Mouse (Mus musculus) frontal cortex, postnatal 25 days (tissue): ENCODE data around the gene Ncaph2.

Experiments used
- DNase-seq, 2 experiments: peaks; one replicate each; pipeline ENCODE4 v3.0.0; 2022; ENCODE audit warnings: low spot score in 2 of 2

Gene Ncaph2

GRCm38 (mm10) chr15:89343325-89343724 lies 12.2 kb upstream of the Ncaph2 start:
- no peak for DNase-seq

- DNase-seq, result no peak
Observed at GRCm38 (mm10) chr15:89350447-89350846, 5.1 kb upstream of the Ncaph2 start.

GRCm38 (mm10) chr15:89351302-89351701 lies 4.2 kb upstream of the Ncaph2 start:
- DNase-seq, result no peak

- no peak for DNase-seq
Observed at GRCm38 (mm10) chr15:89352054-89352453, 3.5 kb upstream of the Ncaph2 start.

- DNase-seq, result no peak
Observed at GRCm38 (mm10) chr15:89352795-89353194, 2.7 kb upstream of the Ncaph2 start.

DNA sequence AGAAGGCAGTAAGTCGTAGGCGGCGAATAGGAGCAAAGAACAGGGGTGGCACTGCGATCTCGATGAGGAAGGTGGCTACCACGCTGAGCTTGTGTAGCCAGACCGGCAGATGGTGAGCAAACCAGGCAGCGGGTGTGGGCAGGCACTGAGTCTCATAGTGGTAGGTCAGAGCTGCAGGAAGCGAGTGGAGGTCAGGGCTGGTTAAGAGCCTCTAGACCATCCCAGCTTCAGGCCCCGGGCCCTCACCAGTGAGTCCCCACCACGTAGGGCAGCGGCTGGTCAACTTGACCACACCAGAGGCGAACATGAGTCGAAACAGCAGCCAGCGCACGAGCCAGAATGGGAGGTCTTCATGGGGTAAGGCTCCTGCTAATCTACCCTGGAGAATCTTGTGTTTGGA lies 1.7 kb upstream of the Ncaph2 start:
- no peak for DNase-seq

DNA sequence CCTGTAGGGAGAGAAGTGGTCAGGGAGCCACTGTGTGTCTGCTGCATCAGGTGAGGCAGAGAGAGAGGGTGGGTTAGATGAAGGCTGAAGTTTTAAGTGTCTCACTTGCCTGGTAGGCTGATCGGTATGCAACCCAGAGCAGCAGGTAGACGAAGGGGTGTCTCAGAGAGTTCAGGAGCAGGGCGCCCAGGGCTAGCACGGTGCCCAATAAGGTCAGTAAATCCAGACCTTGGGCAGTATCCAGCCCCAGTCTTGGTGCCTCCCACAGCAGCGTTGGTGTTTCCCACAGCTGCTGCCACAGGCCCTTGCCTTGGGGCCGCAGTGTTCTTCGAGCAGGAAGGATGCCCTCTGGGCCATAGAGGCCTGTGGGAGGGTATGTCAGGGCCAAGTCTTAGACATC lies 1.1 kb upstream of the Ncaph2 start:
- DNase-seq, result no peak

DNA sequence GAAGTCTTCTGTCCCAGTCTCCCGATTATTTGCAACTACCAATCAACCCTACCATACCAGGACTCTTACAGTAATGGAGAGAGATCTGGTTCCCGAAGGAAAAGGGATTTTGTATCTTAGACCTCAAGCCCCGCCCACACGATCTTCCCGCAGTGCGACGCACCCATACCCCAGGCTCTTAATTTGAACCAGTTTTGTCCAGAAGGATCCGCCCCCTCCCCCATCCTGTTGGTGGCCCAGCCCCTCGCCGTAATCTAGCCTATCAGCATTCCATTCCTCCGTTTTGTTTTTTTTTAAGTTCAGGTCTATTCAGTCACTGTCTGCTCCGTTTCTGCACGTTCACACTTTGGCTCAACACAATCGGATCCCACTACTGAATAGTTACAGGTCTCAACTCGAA lies 853 bp downstream of the Ncaph2 start:
- no peak for DNase-seq

- DNase-seq, result no peak
Observed at GRCm38 (mm10) chr15:89358784-89359183, 3.3 kb downstream of the Ncaph2 start.

DNA sequence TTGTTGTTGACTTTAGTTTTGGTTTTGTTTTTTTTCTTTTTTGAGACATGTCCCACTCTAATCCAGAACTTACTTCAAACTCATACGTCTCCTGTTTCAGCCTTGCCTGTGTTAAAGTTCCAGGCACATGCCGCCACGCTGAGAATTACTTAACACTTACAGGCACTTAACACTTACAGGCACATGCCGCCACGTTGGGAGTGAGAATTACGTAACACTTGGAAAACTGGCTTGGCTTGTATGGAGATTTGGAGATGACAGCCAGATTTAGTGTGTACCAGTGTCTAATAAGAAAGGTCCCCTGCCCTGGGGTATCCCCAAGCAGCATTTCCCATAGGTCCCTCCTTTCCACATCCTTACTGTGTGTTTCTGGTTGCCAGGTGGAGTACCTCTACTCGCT lies 7.5 kb downstream of the Ncaph2 start:
- no peak for DNase-seq

GRCm38 (mm10) chr15:89365141-89365551 lies 9.6 kb downstream of the Ncaph2 start:
- no peak for DNase-seq

GRCm38 (mm10) chr15:89372068-89372467 lies 16.5 kb downstream of the Ncaph2 start:
- no peak for DNase-seq

GRCm38 (mm10) chr15:89372536-89372935 lies 17.0 kb downstream of the Ncaph2 start:
- DNase-seq, result no peak

DNA sequence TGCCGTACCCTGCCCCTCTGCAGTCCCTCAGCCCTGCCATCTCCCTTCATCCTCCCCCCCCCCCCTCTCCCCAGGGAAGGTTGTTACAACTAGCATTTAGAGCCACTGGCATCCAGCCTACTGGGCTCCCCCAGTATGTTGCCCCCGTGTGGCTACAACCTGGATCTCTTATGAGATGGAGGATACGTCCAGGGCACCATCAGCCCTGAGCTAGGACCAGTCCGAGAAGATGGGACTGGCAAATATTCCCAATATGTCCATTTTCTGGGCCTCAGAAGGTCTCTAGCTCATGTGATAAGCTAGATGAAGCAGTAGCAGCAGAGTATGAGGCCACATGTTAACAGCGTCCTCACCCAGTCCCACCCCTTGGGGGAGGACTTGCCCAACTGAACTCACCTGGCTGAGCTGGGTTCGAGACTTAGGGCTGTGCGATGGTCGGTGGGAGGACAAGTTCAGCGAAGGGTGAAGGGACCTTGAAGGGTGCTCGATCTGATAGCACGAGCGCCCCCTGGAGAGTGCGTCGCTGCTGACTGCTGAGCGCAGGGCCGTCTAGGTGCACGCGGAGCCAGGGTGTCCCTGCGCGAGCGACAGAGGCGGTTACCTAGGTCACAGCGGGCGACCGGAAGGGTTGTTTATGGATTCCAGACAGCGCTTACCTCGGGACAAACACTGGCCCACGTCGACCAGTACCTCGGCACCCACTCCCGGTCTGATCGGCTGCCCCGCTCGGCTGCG lies 17.7 kb downstream of the Ncaph2 start:
- DNase-seq, result peak; percentile 78 to 81

DNA sequence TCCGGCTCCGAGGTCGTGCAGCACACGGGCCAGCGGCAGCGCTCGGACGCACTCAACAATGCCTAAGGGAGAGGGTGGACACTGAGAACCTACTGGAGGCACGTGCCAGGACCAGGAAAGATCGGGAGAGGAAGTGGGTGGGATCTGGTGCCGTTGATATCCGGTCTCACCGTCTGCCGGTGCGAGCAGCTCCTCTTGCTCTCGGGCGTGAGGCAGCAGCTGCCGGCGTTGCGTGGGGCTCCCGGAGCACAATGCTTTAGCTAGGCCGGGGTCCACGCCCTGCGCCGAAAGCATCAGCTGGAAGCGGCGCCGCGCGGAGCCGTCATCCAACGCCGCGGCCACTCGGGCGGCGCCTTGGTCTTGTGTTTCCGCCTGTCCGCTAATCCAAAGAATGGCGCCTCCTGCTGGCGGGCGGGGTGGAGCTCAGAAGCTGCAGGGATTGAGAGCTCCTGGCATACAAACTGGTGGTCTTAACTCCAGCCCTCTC lies 18.3 kb downstream of the Ncaph2 start, which contains the start of gene Sco2:
TSS of gene Sco2 (minus strand) at position 85 of the 487 bp plus-strand sequence.
- peak; percentile 95 to 97 for DNase-seq

DNA sequence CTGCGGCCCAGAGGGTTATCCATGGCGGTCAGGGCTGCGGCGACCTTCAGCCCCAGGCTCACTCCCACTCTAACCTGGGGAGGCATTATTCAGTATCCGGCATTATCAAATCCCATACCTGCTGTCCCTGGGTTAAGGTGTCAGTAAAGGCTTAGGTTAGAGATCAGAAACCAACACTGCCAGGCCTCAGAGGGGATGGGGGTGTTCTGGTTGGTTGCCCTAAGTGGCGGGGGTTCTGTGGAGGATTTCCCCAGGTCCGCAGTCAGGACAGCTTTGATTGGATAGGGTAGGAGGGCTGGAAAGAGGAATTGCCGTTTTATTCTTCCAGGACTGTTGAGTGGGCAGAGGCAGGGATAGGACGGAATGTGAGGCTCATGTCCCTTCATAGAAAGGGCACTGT lies 18.8 kb downstream of the Ncaph2 start:
- DNase-seq, result no peak

DNA sequence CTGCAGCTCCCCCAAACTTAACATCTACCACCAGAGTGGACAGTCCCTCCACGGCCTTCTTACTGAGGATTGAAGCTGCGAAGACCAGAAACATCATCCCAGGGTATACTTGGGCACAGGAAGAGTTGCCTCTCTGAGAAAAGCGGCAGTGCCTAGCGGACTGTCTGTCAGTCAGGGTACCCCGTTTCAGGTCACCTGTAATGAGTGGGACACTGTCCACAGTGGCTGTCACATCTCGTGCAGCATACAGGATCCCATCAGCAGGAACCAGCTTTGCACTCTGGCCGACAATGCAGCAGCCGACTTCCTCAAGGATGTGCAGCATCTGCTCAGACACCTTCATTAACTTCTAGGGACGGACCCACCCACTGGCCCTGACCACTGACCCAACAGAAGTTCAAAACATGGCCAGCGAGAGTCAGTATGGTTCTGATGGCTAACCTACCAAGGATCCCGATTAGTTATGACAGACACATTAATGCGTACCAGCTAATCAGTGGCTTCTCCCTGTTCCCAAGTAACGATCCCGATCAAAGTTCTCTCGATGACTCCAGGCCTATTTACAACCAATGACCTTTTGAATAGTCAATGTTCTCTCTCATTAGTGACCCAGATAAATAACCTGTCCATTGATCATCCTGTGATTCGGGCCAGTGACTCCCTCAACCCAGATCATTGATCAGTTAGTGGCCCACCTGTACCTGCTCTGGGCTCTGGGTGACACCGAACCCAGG lies 19.4 kb downstream of the Ncaph2 start:
- no peak for DNase-seq

DNA sequence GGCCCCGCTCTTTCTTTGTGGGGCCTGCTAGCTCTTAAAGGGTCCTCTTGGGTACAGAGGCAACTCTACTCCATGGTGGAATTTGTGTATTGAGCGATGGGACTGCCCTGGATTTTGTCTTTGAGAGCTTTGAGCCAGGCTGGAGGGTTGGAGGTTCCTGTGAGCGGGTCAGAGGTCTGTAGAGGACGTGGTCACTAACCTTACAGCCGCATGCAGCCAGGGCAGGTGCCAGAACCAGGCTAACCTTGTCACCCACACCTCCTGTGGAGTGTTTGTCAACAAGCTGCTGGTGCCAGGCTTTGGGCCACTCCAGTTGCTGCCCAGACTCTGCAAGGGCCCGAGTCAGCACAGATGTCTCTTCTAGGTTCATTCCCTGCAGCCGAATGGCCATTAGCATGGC lies 20.5 kb downstream of the Ncaph2 start:
- no peak for DNase-seq

- no peak for DNase-seq
Observed at GRCm38 (mm10) chr15:89376957-89377356, 21.4 kb downstream of the Ncaph2 start, which contains the start of gene Tymp. Gene Tymp (minus strand): TSS chr15:89377039.

- DNase-seq, result no peak
Observed at GRCm38 (mm10) chr15:89377362-89377761, 21.8 kb downstream of the Ncaph2 start.

DNA sequence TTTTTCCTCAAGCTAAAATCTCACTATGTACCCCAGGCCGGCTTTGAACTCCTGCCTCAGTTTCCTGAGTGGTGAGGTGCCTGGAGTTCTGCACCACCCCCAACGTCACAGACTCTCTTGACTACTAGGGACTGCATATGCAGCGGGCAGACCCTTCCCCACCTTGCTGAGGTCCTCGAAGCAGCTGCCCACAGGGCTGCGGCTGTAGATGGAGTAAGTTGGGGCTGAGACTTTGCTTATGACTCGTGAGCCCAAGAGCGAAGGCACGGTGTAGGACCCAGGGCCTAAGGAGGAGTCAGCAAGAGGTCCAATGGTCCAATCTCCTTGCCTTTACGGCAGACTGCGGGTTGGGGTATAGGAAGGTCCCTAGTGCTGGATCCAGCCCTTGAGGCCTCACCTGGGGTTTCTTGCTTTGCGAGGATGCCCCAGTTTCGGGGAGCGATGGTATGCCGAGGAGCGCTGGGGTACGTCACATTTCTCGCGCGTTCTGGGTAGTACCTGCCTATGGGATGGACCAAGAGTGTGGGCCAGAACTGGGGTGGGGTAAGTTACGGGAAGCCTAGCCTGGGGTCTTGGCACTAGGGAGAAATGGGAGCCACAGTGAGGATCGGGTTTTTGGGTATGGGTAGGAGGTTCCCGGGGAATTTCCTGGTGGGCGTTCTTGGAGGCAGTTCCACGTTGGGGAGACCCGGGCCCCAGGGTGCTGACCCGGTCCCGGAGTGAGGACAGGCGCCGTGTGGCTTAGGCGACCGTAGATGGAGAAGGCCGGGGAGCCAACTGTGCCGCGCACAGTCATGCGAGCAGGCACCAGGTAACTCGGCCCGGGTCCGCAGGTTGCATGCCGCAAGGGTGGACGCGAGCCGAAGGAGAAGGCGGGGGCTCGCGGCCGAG lies 22.7 kb downstream of the Ncaph2 start:
- DNase-seq, result no peak

DNA sequence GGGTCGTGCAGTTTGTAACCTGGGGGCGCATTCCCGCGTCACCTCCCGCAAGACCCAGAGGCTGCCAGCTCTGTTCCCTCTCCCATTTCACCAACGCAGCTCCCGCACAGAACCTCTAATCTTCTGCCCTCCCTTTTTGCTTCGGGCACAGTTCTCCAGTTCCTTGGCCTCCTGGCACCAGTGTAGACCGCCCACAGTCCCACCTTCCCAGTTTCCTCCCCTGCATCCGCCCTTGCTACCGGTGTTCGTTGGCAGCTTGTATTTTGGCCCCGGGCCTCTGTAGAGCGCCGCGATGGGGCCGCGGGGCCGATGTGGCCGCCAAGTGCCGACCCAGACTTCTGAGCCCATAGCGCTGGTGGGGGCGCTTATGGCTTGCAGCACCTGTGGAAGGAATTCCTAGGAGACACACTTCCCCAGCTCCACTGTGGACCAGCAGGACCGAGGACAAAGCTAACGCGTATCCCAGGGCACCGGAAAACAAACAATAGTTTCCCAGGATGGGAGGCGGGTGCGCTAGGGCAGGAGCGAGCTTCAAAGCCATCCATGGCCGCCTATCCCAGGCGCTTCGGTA lies 23.4 kb downstream of the Ncaph2 start, which contains the start of gene Odf3b:
TSS of gene Odf3b (minus strand) at position 452 of the 571 bp plus-strand sequence.
- DNase-seq, result no peak
